Mouse (Mus musculus): ENCODE measurements around the gene Wdr38.
A peak's percentile ranks its signal among the peaks of the same experiment; 100 is the strongest.

Gene Wdr38

DNA sequence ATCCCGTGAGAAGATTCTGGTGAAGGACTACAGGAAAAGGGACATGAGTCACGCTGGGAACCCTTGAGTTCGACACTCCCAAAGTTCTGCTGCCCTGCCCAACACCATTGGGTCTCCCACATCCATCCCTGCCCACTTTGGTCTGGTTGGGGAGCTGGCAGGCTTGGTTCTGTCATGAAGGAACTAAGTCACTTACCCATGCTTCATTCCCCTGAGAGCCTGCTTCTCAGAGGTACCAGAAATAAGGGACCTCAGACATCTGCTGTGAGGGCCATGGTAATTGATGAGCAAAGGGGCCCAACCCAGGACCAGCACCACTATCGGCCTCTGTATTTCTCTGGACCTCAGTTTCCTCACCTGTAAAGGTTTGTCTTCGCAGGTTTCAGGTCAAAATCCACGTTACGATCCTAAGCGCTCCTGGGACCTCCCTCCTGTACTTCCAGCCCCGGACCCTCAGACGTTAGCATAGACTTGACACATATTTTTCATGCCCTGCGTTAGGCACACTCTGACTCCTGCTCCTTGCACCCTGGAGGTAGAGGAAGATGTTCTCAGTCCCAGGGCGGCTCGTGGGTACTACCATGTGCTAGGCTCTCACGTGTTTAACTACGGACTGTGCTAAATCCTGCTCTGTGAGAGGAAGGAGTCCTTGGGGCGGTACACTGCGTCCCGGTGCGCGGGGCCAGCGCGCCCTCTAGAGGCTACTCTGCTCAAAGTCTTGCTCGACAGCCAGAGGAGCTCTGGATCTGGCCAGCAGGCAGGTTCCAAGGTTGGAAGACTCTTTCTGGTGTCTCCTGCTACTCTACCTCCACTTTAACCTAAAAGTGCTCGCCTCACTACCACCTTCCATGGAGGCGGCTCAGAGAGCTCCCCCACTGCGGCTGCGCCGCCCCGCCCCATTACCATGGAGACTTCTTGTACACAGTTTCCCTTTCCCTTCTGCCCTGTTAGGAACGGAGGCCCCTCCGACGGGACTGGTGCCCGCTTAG, at the start of gene Wdr38:
TSS of gene Wdr38 (plus strand) at position 91 of the 989 bp plus-strand sequence.
- peak; percentile 93 for DNase-seq

DNA sequence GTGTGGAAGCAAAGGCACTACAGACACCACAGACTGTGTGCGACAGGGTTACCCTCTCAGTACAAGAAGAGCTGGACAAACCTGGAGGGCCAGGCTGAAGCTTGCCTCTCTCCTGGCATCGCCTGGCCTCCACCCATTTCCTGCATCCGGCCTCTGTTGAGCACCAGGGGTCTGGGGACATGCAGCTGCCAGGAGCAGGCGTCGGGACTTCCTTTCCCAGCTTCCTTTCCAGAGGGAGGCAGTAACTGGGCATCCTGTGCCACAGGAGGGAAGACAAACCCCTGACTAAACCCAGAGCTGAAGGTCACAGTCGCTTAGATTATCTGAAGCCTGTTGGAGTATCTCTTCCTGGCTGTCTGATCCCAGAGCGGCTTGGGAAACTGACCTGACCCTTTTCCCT, 49.7 kb upstream of the Wdr38 start:
- peak; percentile 86 for DNase-seq

DNA sequence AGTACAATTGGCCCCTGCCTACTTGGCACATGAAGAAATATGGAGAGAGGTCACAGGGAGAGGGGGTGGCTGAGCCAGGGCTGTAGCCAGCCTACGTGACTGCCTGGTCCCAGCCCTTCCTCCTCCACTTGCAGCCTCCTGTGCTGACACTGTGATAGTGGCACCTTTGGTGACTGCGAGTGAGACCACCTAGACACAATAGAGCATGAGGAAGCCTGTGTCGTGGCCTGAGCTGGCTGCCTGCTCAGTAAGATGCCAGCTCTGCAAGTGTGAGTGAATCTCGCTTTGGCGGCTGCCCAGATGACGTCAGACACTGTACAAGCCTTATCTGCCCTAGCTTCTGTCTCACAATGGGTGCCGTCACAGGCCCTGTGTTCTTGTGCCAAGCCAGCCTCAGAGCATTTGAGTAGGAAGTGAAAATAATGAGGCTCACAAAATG, 47.0 kb upstream of the Wdr38 start:
- peak; percentile 96 for DNase-seq

DNA sequence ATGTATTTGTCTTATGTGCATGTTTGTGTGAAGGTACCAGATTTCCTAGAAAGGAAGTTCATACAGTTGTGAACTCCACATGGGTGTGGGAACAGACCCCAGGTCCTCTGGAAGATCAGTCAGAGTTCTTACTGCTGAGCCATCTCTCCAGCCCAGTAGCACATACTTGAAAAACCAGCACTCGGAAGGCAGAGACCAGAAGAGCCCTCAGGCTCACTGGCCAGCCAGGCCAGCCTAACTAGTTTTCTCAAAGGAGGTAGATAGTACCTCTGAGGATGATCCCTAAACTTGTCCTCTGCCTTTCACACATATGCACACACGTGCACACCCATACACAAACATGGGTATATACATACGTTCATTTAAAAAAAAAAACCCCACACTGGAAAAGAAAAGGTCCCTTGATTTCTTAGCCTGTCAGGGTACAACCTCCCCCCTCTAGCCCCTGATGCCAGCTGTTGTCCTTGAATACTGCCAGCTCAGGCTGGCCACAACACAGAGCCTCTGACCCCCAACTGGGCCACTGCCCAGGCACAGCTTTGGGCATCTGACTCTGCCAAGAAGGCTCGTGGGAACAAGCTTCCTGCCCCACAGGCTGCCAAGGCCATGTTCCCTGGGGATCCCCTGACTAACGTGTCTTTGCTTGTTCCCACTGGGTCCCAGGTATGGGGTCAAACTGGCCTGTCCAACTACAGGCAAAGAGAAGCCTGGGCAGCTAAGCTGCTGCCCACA, 44.0 kb upstream of the Wdr38 start:
- peak; percentile 40 for DNase-seq

DNA sequence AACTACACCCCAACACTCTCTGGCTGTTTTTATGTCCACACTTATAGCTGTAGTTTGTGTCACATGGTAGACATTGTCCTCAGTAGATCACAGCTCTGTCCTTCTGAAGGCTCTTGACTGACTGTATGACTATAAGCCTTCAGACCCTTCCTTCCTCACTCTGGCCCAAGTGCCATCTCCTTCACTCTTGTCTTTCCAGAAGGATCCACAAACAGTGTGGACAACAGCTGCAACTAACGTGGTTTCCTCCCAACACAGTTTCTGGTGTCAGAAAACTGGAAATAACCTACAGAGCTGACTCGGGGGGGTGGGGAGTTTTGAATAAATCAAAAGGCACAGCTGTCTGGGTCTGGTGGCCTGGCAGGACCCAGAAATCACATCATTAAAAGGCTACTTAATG, 41.2 kb upstream of the Wdr38 start:
- DNase-seq: no peak

DNA sequence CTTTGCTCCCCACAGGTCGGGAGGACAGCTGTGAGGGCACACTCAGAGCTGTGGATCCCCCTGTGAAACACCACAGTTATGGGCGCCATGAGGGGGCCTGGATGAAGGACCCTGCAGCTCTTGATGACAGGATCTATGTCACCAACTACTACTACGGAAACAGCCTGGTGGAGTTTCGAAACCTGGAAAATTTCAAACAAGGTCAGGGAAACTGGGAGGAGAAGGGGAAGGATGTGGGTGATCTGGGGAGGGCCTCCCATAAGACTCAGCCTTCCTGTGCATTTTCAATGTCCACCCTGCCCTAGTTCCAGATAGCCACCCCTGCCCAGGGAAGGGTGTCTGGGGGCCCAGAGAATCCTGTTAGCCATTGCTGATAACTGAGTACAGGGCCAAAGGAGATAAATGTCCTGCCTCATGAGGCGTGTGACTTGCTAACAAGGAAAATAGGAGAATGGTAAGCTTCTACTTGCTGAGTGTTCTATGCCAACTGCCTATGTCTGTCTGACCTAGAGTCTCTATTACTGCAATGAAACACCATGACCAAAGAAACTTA, 39.5 kb upstream of the Wdr38 start:
- DNase-seq: no peak

DNA sequence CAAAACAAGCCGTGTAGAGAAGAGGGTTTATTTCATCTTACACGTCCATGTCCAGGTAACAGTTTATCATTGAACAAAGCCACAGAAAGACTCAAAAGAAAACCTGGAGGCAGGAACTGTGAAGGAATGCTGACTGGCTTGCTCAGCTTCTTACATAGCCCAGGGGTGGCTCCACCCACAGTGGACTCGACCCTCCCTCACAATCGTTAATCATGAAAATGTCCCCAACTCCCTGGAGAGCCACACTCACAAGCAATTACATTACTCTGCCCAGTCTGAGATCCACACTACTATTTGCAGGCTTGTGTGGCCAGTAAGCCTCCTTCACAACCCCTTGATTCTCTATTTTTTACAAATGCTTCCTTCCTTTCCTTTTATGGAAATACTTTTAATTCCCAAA, 33.1 kb upstream of the Wdr38 start:
- no peak for DNase-seq

DNA sequence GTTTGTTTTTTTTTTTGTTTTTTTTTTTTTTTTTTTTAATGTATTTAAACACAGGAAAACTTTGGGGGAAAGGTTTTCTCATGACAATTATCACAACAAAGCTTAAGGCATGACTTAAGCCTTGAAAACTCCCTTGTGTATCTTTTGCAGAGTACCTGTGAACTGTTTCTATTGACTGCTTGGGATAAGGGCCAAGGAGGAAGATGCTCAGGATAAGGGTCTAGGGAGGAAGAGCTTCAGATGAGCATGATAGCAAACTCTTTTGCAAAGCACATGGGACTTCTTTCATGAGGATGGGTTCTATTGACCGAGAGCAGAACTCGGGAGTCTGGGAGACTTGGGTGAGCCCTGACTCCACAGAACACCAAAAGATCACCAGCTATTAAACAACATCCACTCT, 27.6 kb upstream of the Wdr38 start:
- DNase-seq: no peak

DNA sequence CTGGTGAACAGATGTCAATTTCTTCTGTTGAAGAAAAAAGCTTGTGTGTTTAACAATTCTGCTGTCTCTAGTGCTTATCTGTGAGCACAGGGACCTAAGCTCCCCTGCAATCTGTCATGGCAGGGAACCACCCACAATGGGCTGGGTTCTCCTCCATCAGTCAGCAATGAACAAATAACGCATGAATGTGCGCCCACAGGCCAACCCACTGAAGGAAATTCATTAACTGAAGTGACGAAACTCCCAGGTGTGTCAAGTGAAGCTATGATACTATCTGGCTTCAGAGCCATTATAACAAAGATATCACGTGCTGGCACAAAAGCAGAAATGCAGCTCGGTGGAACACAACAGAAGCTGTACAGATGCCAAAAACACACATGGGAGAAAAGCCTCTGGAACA, 27.2 kb upstream of the Wdr38 start:
- no peak for DNase-seq

DNA sequence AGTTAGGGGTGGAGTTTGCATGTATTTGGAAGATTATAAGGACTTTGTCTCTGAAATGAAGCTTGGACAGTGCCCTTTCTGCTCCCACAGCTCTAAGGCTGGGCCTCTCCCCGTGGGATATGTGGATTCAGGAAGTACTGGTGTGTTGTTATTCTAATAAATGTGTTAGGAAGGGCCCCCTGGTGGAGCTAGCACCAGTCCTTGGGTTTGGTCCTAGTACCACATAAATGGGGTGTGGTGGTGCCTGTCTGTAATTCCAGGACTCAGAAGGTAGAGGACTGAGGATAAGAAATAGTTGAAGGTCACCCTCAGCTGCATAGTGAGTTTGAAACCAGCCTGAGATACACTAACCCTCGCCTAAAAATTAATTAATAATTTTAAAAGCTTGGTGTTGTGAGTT, 24.1 kb upstream of the Wdr38 start:
- peak; percentile 20 for DNase-seq

DNA sequence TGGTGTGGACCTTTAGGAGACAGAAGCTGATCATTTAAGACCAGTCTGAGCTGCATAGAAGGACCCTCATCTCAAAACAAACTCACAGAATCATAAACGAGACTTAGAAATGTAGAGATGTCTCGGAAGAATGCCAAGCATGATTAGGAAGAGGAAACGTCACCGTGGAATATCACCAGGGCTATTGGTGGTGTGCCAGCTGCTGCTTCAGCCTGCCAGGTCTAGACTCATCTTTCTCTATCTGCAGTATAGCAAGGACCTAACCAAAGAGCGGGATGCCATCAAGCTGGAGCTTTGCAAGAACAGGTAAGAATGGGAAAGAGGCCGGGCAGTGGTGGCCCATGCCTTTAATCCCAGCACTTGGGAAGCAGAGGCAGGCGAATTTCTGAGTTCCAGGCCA, 23.6 kb upstream of the Wdr38 start:
- DNase-seq: peak; percentile 49

DNA sequence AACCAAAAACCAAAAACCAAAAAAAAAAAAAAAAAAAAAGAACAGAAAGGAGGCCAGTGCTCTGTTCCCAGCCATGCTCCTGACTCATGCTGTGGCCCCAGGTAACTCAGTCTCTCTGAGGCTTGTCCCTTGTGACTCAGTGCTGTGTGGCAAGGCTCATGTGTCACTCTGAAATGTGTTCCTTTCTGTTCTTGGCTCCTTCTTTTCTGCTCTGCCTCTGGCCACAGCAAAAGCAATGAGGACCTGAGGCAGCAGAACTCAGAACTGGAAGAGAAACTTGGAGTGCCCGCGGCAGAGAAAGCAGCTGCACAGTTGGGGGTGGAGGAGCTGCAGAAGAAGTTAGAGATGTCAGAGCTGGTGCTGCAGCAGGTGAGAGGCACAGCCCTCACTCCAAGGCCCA, 23.1 kb upstream of the Wdr38 start:
- no peak for DNase-seq

DNA sequence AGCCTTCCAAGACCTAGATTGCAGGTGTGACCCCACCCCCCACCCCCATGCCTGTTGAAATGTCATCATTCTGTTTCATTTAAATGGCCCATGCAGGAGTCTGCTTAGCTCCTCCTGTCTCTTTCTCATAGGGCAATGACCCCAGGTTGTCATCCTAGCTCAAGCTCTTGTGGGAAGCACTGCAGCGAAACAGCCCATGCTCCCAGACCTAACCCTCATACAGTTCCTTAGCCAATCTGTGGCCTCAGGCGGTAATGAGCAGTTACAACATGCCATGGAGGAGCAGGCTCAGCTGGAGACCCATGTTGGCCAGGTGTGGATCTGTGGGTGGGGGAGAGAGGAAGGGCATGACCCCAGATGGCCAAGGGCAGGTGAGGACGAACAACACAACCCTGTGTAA, 22.1 kb upstream of the Wdr38 start:
- DNase-seq: no peak

DNA sequence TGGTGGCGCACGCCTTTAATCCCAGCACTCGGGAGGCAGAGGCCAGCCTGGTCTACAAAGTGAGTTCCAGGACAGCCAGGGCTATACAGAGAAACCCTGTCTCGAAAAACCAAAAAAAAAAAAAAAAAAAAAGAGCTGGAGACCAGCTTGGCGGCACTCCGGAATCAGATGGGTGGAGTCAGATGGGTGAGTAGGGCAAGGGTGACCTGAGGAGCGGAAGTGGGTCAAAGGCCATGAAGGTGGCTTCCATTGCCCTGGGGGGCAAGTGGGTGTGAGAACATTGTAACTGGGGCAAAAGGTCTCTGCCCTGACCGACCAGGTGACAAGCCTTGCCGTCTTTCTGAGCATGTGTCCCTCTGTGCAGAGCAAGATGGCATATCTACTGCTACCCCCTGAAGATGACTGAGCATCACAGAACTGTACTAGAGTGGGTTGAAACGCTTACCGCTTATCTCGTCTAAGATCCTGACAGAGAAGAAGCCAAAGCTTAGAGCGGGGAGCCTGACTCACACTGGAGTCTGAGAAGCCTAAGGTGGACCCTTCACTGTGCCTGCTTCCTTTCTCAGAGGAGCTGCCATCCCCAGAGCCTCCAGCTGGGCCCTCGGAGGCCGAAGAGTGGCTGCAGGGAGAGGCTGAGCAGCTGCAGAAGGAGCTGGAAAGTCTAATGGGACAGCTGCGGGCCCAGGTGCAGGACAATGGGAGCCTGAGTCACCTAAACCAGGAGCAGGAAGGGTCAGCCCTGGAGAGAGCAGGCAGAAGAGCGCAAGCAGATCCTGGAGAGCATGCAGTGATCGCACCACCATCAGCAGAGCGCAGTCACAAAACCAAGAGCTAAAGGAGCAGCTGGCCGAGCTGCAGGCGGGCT, 21.1 kb upstream of the Wdr38 start:
- DNase-seq: no peak

DNA sequence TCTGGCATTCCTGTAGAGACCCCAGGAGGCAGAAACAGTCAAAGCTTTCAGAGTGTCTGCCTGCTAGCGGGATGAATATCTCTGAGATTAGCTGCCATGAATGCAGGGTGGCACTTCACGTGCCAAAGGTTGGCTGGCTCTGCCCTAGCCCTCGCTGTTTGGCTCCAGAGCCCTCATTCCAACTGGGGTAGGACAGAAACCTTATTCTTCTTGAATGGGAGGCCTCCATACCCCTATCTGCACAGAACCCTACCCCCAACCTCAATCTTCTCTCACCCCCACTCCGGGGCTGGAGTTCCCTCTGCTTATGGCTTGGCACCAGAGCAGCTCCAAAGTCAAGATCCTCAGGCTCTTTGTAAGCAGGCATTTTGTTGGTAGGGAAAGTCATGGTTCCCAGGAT, 19.4 kb upstream of the Wdr38 start:
- DNase-seq: no peak

DNA sequence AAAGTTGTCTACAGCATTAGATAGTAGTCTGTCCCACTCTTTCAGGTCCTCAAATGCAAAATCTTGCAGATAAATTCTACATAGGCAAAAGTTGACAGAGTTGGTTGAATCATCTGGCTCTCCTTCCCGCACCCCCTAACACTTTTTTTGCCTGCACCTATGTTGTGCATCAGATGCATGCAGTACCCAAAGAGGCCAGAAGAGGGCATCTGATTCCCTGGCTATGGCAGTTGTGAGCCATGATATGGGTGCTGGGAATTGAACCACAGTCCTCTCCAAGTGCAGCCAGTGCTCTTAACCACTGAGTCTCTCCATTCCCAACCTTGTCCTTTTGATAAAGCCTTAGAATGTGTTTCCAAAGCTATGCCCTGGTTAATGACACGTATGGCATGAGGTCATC, 13.8 kb upstream of the Wdr38 start:
- DNase-seq: no peak

DNA sequence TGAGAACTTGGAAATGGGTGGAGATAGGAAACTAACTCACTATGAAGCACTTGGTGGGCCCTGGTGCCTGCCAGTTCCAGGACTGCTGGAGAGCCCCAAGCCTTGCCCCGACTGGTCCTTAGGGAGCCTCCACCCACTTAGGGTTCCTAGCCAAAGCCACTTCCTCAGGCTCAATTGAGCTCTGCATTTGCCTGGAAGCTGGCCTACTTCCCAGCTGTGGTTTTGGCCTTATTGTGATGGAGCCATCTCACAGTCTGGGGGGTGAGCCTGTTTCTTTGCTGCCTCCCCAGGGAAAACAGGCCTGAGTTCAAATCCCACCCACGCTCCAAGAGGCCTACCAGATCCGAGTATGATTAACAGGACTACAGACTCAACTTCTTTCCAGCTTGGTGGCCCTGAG, 10.7 kb upstream of the Wdr38 start:
- DNase-seq: peak; percentile 82

DNA sequence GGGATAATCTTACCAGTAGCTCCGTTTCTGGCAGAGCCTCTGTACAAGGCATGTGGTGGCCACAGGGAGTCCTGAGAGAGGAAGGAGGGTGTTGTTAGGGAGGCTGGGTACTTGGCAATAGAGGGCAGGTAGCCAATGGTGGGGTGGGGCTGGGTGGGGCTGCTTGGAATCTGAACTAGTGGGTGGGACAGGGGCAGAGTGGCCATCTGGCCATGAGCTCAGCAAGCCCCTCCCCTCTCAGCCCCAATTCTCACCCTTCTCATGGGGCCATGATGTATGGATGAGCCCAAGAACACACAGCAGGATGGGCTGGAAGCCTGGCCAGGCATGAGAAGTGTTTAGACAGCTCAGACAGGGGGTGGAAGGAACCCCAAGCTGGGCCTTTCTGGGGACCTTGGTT, 9.9 kb upstream of the Wdr38 start:
- DNase-seq: no peak

DNA sequence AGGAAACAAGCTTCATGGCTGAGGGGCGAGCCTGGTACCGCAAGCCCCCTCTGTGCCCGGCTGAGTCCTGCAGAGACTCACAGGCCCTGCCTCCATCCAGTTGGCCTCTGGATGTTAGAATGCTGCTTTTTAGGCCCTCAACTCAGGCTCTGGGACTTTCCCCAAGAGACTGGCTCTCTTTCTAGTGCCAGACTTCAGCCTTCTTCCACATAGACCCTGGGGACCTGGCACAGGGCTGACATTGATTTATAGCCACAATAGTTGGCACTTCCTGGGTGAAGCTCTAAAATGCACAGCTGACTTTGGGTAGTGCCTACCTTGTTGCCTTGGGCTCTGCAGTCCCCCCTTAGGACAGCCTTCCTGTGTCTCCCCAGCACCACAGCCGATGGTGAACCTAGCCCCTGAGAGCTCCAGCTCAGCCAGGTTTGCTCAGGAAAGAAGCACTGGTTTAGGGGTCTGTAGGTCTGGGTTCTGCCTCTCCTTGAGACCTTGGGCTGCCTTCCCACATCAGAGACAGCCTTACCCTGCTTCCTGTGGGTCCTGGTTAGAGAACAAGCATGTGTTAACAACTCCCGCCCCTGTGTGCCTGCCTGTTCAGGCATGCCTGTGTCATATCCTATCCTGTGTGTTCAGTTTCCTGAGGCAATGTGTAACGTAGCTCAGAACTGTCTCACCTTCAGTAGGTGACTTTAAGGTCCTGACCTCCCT, 9.3 kb upstream of the Wdr38 start:
- no peak for DNase-seq

DNA sequence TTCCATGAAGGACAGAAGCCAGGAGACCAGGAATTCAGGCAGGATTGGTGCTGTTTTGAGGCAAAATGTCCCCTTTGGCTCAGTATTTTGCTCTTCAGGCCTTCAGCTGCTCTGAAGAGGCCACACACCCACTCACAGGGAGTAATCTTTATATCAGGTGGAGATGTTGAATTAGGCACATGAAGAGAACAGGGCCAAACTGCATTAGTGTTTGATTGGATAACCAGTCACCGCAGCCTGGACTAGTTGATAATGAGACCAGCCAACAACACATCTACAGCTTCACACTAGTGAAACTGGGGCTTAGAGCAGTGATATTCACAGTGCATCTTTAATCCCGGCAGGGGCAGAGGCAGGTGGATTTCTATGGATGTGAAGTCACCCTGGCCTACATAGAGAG, 8.3 kb upstream of the Wdr38 start:
- no peak for DNase-seq

DNA sequence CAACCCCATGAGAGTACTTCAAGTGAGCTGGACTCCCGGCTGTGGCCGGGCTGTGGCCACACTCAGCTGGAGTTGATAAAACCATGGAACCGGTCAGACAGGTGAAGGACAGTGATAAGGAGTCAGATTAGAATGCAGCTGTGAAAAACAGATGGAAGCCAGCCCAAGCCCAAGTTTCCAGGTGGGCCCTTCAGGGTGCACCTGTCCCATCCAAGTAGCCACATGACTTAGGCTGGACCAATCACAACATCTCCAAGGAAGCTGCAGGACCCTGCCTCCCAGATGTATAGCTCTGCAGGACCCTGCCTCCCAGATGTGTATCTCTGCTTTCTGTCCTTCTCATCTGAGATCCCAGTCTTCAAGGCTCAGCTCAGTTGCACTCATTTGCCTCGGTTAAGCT, 5.3 kb upstream of the Wdr38 start:
- DNase-seq: no peak

DNA sequence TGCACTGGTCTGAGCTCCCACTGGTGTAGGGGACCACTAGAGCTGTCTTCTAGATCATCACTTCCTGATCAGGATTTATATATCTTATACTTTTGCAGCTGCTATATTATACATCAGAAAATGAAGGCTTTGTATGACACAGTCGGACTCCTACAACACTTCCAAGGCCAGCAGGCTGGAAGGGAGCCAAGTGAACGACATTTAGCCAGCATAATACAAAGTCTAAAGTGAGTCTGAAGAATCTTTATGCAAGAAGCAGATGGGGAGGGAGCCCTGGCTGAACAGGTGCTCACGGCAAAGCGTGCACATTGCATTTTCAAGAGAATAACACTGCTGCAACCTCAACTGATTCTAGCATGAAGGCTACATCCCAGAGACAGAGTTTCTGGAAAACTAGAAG, 4.8 kb upstream of the Wdr38 start:
- no peak for DNase-seq

All from lung, postnatal 10 days (tissue).